Mouse (Mus musculus) embryonic fibroblast, embryonic 13.5 days (primary cell): ENCODE results near the gene Prep.

Experiments used
- CTCF ChIP-seq: IDR thresholded peaks from 2 replicates; pipeline ENCODE4 v1.5.1; 2011; ENCODE audit warnings: mild to moderate bottlenecking, control low read depth, low read length, moderate library complexity, borderline replicate concordance; ENCODE audit not compliant: insufficient read depth
- POLR2A ChIP-seq: IDR thresholded peaks from 2 replicates; pipeline ENCODE4 v1.6.1; 2011; ENCODE audit warnings: low read depth, mild to moderate bottlenecking, control low read depth, low read length, moderate library complexity

DNA sequence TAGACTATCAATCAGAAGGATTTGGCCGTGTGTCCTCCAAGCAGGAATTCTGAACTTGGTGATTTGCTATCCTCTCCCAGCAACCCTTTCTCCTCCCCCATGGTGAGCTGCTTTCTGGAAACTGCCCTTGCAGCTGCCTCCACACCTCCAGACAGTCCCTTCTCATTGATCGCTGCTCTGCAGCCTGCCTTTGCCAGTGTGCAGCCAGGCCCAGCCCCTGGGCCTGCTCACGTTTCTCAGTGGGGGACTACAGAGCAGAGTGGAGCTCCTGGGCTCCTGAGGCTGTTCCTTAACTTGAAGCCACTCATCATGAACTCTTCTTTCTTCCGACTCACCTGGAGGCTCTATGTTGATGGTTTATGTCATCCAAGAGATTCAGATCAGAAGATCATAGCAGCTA lies 72.9 kb downstream of the Prep start:
- TF ChIP-seq CTCF (no peak), POLR2A (no peak)
